Mouse (Mus musculus) common myeloid progenitor, adult 5-6 weeks (primary cell): ENCODE results near the gene Rabepk. TPM values are rescaled to one million over a fixed set of nuclear protein-coding genes. Genes with fewer than 3 reads are reported as not detected.

Experiments
- total RNA-seq: library from RNA; stranded (forward); fragments of 200-1000, 187-1606 nt; gene quantifications from 2 replicates; pipeline ENCODE4 v1.2.3, GENCODE M21; 2017

Gene Rabepk
- total RNA-seq, 1 experiment from 2014 or later, result 44.6 TPM

Other genes with a start within 250 kb of the Rabepk start
- 89.8 and 97.4 TPM in 2 replicates for gene Gapvd1, start 44.7 kb downstream of the Rabepk start, total RNA-seq
- gene Hspa5, start 27.9 kb downstream of the Rabepk start, total RNA-seq, result 891 and 930 TPM in 2 replicates
- gene Fbxw2, start 26.4 kb upstream of the Rabepk start, total RNA-seq, result 59.0 and 63.9 TPM in 2 replicates
- not detected in 2 replicates for gene Gm34653, start 33.1 kb upstream of the Rabepk start, total RNA-seq
- not detected in 2 replicates for gene Cutal, start 74.5 kb upstream of the Rabepk start, total RNA-seq
- 32.7 and 36.0 TPM in 2 replicates for gene Psmd5, start 75.1 kb upstream of the Rabepk start, total RNA-seq
- gene Phf19, start 114.1 kb upstream of the Rabepk start, total RNA-seq, result 5.8 and 9.6 TPM in 2 replicates
- gene Traf1, start 161.9 kb upstream of the Rabepk start, total RNA-seq, result 0.69 and 1.3 TPM in 2 replicates